Mouse (Mus musculus): ENCODE measurements around the gene Gja5.

DNA sequence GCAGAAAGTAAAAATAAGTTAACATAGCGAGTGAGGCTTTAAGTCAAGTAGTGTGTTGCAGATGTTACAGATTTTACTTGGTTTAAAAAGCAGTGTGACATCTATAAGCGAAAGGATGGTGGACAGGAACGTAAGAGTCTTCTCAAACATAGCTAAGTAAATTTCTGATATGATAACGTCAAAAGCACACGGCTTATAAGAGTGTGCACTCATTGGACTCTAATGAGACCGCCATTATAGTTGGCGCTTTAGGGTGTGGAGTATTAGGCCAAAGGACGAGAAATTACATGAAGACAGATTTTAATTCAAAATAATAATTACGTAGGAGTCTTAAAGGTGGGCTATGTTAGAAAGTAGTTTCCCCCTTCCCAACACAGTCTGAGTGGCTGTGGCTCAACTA, 1.1 kb downstream of the Gja5 start:
- TF ChIP-seq CTCF (IDR thresholded peaks at IDR 0.05) (no peak), EP300 (IDR thresholded peaks at IDR 0.05) (no peak)
